Mouse (Mus musculus): ENCODE data around the gene Tbxa2r.
A peak's percentile ranks its signal among the peaks of the same experiment; 100 is the strongest.

The Tbxa2r gene

GRCm38 (mm10) chr10:81376561-81377361, 48.2 kb downstream of the Tbxa2r start:
- DNase-seq: peak; percentile 94

DNA sequence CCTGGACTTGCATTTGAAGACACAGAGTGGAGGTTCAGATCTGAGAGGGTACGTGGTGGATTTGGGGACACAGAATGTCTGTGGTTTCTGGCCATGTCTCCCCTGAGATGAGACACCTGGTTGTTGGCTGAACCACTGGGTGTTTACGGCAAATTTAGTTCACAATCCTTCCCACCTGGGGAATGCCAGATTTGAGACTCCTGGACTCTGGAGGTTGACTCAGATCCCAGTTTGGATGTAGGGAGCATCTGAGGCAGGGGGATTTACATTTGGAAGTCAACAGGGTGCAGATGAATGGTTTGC, 48.8 kb downstream of the Tbxa2r start:
- no peak for DNase-seq

DNA sequence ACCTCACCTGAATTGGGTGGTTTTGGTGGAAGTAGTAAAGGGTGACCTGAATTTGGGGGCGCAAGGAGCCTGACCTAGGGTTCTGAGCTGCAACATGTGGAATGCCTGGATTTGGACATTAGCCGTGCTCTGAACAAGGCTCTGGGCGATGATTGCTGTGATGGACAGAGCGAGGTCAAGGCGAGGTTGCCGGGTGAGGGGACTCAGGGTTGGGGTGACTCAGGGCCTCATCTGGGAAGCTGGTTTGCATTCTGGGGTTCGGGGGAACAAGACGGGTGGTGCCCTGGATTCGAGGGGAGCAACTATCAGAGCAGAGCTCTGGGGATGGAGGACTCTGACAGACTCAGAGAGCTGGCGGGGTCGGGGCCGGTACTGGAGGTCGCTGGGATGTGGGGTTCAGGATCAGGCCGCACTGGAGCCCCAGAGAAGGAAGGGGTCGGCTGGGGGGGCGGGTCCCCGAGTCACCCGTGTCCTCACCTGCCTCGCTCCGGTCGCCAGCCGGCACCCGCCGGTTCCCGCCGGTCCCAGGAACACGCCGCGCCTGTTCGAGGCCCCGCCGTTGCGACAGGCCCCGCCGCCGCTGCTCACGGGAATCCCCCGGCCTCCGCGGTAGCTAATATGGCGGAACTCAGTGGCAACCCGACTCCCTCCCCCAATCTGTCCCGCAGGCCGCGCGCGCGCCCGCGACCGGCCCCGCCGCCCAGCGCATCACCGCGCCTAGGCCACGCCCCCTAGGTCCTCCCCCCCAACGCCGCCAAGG, 49.4 kb downstream of the Tbxa2r start, which contains the start of gene Fzr1:
Fzr1 (minus strand) TSS at position 724 of the 760 bp plus-strand sequence.
- DNase-seq: no peak

DNA sequence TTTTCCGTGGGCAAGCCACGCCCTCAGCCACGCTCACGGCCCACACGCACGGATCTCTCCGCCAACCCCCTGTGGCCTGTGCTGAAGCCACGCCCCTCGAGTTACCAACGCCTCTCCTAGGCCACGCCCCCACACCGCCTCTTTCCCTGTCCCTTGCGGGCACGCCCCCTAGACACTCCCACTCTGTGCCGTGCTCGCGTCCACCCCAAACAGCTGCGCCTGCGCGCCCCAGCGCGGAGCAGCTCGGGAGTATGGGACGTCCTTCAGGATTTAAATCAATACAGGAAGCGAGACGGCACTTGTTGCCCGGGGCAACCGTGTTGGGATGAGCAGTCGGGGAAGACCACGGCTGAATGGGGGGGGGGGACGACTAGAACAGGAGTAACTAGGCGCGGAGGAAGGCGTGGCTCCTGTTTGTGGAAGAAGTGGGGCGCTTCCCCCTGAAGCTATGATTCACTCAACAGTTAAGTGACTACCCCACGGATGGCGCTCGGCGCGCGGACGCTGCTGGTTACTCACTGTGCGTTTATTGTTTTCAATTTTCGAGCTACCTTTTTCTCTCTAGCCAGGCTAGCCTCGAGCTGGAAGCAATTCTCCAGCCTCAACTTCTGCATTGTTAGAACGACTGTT, 50.1 kb downstream of the Tbxa2r start:
- peak; percentile 100 for DNase-seq

GRCm38 (mm10) chr10:81379183-81379553, 50.6 kb downstream of the Tbxa2r start:
- DNase-seq: peak; percentile 95

DNA sequence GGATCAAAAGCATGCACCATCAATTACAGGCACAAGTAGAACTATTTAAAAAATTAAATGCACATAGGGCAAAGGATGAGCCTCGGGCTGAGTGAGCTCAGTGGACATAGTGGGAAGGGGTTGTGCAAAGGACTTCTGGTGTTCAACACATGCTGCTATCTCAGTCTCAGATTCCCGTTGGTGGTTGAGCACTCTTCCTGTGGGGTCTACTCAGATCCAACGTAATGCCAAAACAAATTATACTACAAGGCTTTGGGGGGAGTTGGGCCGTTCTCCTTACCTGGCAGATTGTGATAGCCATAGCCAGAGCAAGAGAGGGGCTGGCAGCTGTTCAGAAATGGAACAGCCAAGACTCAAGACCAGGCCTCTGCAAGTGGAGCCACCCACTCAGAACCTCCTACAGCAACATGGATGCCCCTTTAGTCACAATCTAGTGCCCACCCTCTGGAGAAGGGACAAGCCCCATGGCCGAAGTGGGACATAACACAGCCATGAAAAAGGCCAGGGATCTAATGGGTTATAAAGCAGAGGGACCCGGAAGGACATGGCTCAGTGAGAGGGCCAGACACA, 51.4 kb downstream of the Tbxa2r start:
- no peak for DNase-seq

DNA sequence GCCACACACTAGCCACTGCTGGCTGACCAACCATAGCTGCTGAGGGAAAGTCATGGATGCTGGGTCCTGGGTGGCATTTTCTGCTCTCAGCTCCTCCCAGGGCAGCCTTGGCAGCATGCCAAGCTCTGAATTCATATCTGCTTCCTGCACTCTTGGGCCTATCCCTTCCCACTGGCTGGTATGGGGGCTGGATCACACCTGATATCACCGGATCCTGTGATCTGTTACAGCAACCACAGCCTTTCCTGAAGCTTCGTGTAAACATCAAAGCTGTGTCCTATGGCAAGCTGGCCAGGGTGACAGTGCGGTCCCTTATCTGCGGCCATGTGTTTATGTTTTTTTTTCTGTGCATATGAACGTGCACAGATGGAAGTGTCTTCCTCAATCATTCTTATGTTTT, 53.5 kb downstream of the Tbxa2r start:
- DNase-seq: peak; percentile 95

GRCm38 (mm10) chr10:81383802-81384604, 55.5 kb downstream of the Tbxa2r start, which contains the start of the genes Dohh and Gm48551:
Gene Dohh (plus strand): TSS chr10:81384428.
Gene Gm48551 (plus strand): TSS chr10:81384466.
- peak; percentile 100 for DNase-seq

GRCm38 (mm10) chr10:81384605-81384982, 56.1 kb downstream of the Tbxa2r start:
- no peak for DNase-seq
